Mouse (Mus musculus) lung, embryonic 16.5 days (tissue): Measurements from ENCODE around the gene Cyp2w1. TPM values are rescaled to one million over a fixed set of nuclear protein-coding genes. Genes with fewer than 3 reads are reported as not detected.
"Not testable (repeated sequence)": the region's sequence is repeated elsewhere in the genome, so short reads cannot be mapped to it uniquely, and the experiment has no call there.

ENCODE experiments used
- ATAC-seq: fragments of 200-750 bp; cut with Nextera tagmentation; 2 replicates; pipeline ENCODE4 v1.8.0; 2017; ENCODE audit warnings: low read depth, mild to moderate bottlenecking, moderate library complexity
- H3K27ac ChIP-seq: fragments of 300-500 bp; sonication (generic); 2 replicates; pipeline ENCODE4 v1.5.1; 2014; ENCODE audit warnings: mild to moderate bottlenecking, control low read depth, low read length
- H3K27me3 ChIP-seq: fragments of 300-500 bp; sonication (generic); 2 replicates; pipeline ENCODE4 v1.6.1; 2014; ENCODE audit warnings: low read depth, low read length, mixed read lengths; ENCODE audit not compliant: control insufficient read depth, insufficient read depth
- H3K36me3 ChIP-seq: fragments of 300-500 bp; sonication (generic); 2 replicates; pipeline ENCODE4 v1.6.1; 2014; ENCODE audit warnings: low read length; ENCODE audit not compliant: control insufficient read depth, insufficient read depth
- H3K4me1 ChIP-seq: fragments of 300-500 bp; sonication (generic); replicated peaks from 2 replicates; pipeline ENCODE4 v1.6.1; 2014; ENCODE audit warnings: low read length, mixed read lengths; ENCODE audit not compliant: control insufficient read depth, insufficient read depth
- H3K4me2 ChIP-seq: fragments of 300-500 bp; sonication (generic); 2 replicates; pipeline ENCODE4 v1.6.1; 2014; ENCODE audit warnings: low read depth, low read length, control low read depth
- H3K4me3 ChIP-seq: fragments of 300-500 bp; sonication (generic); 2 replicates; pipeline ENCODE4 v1.5.1; 2014; ENCODE audit warnings: mild to moderate bottlenecking, low read length, control low read depth
- H3K9ac ChIP-seq: fragments of 300-500 bp; sonication (generic); 2 replicates; pipeline ENCODE4 v1.6.1; 2014; ENCODE audit warnings: low read length, control low read depth
- H3K9me3 ChIP-seq: fragments of 300-500 bp; sonication (generic); 2 replicates; pipeline ENCODE4 v1.6.1; 2016; ENCODE audit warnings: low read length; ENCODE audit not compliant: control insufficient read depth
- WGBS: fragments of 180-500 bp; shearing (Covaris S2); extraction: QIAGEN DNeasy Blood & Tissue Kit; methylation state at CpG from one replicate; pipeline ENCODE4 v1.1.7; 2014; 5-methylcytosine and 5-hydroxymethylcytosine counted together
- polyA plus RNA-seq: library from polyadenylated mRNA; unstranded; fragments of >200 nt; fragmentation: Nextera tagmentation; extraction: Ambion mirVana; gene quantifications from 2 replicates; pipeline ENCODE4 v1.2.1, GENCODE M21; 2015

Cyp2w1 gene
- polyA plus RNA-seq, 1 experiment from 2014 or later, result 0.18 TPM

DNA sequence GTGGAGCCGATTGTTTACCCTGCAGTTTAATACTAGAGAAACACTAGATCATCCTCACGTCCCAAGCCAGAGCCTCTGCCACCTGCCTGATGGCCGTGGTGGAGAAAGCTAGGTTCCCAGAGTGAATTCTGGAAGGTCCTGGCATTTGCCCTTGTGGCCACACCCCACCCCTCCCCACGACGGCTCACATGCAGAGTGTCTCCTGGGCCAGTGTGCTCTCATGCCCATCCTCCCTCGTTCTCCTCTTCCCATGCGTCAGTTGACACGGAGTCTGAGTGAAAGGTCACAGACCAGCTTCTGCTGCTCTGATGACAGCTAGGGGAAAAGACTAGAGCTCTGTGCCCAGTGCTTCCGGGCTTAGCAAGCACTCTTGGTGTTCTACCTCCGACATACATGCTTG is 32.1 kb downstream of the Cyp2w1 start:
- 20% methylated on average over 10 of the region's 10 CpGs for WGBS
- no peaks in the 10 kb centered on the region for H3K9me3 ChIP-seq
- H3K27me3 ChIP-seq, result no peaks in the 10 kb centered on the region
- H3K9ac ChIP-seq, result peak overlapping the region; percentile 44
- H3K4me2 ChIP-seq, result no peak overlapping the region
- no peaks in the 10 kb centered on the region for H3K36me3 ChIP-seq
- no peak for ATAC-seq
- H3K27ac ChIP-seq, result peak overlapping the region; percentile 20; the same call in 1 of the 2 replicates
- H3K4me3 ChIP-seq, result no peak overlapping the region
- peaks cover 55% of the 10 kb centered on the region for H3K4me1 ChIP-seq

- no peak overlapping the region for H3K4me3 ChIP-seq
- no peak overlapping the region for H3K9ac ChIP-seq
- H3K4me2 ChIP-seq, result no peak overlapping the region
- H3K4me1 ChIP-seq, result peaks cover 54% of the 10 kb centered on the region
- no peak overlapping the region for H3K27ac ChIP-seq
- H3K36me3 ChIP-seq, result no peaks in the 10 kb centered on the region
- WGBS, result 96% methylated on average over 5 of the region's 5 CpGs
- no peak for ATAC-seq
- no peaks in the 10 kb centered on the region for H3K9me3 ChIP-seq
- H3K27me3 ChIP-seq, result no peaks in the 10 kb centered on the region
Observed at GRCm38 (mm10) chr5:139386047-139386446, 33.6 kb downstream of the Cyp2w1 start.

- Histone ChIP-seq H3K4me1 (peaks cover 40% of the 10 kb centered on the region), H3K4me3 (no peak overlapping the region), H3K9ac (no peak overlapping the region), H3K36me3 (no peaks in the 10 kb centered on the region), H3K4me2 (no peak overlapping the region), H3K27ac (peak overlapping the region; percentile 79), H3K27me3 (no peaks in the 10 kb centered on the region), H3K9me3 (no peaks in the 10 kb centered on the region)
- WGBS, result 76% methylated on average over 10 of the region's 10 CpGs
- peak; percentile 13; the same call in 1 of the 2 replicates for ATAC-seq
Observed at GRCm38 (mm10) chr5:139387329-139388194, 35.1 kb downstream of the Cyp2w1 start.

DNA sequence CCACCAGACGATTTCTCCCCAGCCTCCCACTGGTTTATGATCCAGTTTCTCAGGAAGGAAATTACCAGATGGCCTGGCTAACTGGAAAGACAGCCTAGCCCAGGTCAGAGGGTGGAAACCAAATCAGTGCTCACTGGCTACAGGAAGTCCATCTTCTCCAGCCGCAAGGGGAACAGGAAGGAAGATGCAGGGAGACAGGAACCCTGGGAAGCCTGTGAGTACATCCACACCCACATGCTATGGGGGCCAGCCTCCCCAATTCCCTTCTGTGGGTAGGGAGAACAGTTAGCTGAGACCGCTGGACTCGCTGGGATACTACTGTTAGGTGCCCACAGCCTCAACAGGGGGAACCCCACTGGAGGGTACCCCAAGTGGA is 35.8 kb downstream of the Cyp2w1 start:
- no peaks in the 10 kb centered on the region for H3K27me3 ChIP-seq
- no peak overlapping the region for H3K4me2 ChIP-seq
- ATAC-seq, result 0 out of 2 replicates have a peak, but pooled peaks have one; percentile 11
- peak overlapping the region; percentile 79 for H3K27ac ChIP-seq
- H3K36me3 ChIP-seq, result no peaks in the 10 kb centered on the region
- H3K9me3 ChIP-seq, result no peaks in the 10 kb centered on the region
- 57% methylated on average over 4 of the region's 4 CpGs for WGBS
- peaks cover 37% of the 10 kb centered on the region for H3K4me1 ChIP-seq
- H3K4me3 ChIP-seq, result no peak overlapping the region
- no peak overlapping the region for H3K9ac ChIP-seq

DNA sequence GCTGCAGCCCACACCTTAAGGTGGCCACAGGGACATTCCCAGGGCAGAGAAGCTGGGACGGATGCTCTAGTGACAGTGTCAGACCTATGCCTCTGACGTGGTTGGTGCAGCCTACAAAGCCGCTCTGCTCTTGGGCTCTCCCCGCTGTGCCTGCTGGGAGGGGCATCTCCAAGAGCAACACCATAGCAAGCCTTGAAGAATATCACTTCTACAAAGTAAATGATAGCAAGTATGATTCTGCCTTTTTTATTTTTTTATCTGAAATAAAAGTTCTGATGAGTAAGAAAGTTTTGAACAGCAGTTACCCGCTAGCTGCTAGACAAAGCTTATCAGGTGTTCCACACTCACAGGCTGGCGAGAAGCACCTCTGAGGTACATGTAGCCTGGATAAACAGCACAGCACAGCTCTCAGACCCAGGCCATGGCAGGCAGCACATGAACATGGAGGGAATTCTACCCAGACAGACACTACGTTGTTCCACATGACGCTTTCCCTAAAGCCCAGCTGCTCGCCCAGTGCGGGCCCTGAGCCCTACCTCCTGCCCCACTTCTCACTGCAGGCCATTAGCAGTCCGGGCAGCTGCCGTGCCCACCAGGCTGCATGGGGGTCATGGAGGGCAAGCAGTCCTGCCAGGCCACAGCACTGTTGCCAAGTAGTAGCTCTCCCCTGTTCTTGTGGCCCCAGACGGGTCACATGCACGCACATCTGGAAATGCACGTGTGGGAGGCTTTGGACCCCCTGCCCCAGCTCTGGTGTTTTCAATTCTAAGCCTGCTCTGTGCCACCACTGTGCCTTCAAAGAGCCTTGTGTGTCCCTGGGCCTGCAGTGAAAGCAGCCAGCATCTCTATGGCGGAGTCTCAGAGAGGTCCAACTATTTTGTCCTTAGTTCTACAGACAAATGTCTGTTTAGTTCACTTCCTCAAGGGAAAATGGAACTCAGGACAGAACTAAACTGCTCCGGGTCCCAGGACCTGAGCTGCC is 36.6 kb downstream of the Cyp2w1 start:
- 60% methylated on average over 17 of the region's 17 CpGs for WGBS
- Histone ChIP-seq H3K27me3 (no peaks in the 10 kb centered on the region), H3K4me2 (no peak overlapping the region), H3K36me3 (no peaks in the 10 kb centered on the region), H3K9me3 (no peaks in the 10 kb centered on the region), H3K4me1 (peaks cover 36% of the 10 kb centered on the region), H3K27ac (peak overlapping the region; percentile 79), H3K9ac (0 out of 2 replicates have a peak overlapping the region, but pooled peaks have one; percentile 10), H3K4me3 (no peak overlapping the region)
- ATAC-seq, result no peak

DNA sequence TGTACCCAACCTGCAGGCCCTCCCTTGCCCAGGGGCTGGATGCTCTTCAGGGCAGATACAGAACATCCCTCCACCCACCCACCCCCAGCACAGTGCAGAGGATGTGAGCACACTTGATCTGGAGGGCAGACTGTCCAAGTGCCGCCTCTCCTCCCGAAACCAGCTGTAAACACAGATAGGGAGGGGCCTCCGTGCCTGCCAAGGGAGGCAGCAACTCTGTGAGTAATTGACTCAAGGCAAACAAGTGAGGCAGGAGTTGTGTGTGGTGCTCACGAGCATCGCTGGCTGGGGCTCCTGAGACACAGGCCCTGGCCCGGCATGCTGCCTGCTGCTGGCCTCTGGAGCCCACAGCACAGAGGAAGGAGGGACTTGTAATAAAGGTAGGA is 37.3 kb downstream of the Cyp2w1 start:
- Histone ChIP-seq H3K9me3 (no peaks in the 10 kb centered on the region), H3K4me1 (peaks cover 29% of the 10 kb centered on the region), H3K4me2 (no peak overlapping the region), H3K36me3 (no peaks in the 10 kb centered on the region), H3K27ac (peak overlapping the region; percentile 79), H3K27me3 (no peaks in the 10 kb centered on the region), H3K4me3 (no peak overlapping the region), H3K9ac (peak overlapping the region; percentile 22; the same call in 1 of the 2 replicates)
- WGBS, result 3% methylated on average over 6 of the region's 6 CpGs
- peak; percentile 86 for ATAC-seq

GRCm38 (mm10) chr5:139390324-139391119 is 38.1 kb downstream of the Cyp2w1 start:
- Histone ChIP-seq H3K4me1 (peaks cover 27% of the 10 kb centered on the region), H3K27ac (peak overlapping the region; percentile 79)
- H3K27me3 ChIP-seq, H3K36me3 ChIP-seq, H3K9me3 ChIP-seq, H3K4me2 ChIP-seq, H3K4me3 ChIP-seq, ATAC-seq, H3K9ac ChIP-seq: not testable (repeated sequence)
- WGBS, result 65% methylated on average over 5 of the region's 5 CpGs

- 76% methylated on average over 11 of the region's 11 CpGs for WGBS
- Histone ChIP-seq H3K4me1 (peaks cover 27% of the 10 kb centered on the region), H3K27ac (no peak overlapping the region), H3K4me3 (no peak overlapping the region), H3K9ac (no peak overlapping the region), H3K36me3 (no peaks in the 10 kb centered on the region), H3K27me3 (no peaks in the 10 kb centered on the region), H3K4me2 (no peak overlapping the region), H3K9me3 (no peaks in the 10 kb centered on the region)
- ATAC-seq, result no peak
Observed at GRCm38 (mm10) chr5:139391309-139391990, 39.0 kb downstream of the Cyp2w1 start.
